Mouse (Mus musculus) stomach, embryonic 16.5 days (tissue): ENCODE data around the gene Ccdc146. TPM values are rescaled to one million over a fixed set of nuclear protein-coding genes. Genes with fewer than 3 reads are reported as not detected.

Source experiments
- ATAC-seq: fragments of 200-750 bp; cut with Nextera tagmentation; 2 replicates; pipeline ENCODE4 v1.8.0; 2017; ENCODE audit warnings: moderate number of reproducible peaks, moderate TSS enrichment; ENCODE audit not compliant: insufficient read depth, low FRiP score
- H3K27ac ChIP-seq: fragments of 300-500 bp; sonication (generic); 2 replicates; pipeline ENCODE4 v1.5.1; 2014; ENCODE audit warnings: low read length
- H3K27me3 ChIP-seq: fragments of 300-500 bp; sonication (generic); 2 replicates; pipeline ENCODE4 v1.6.1; 2014; ENCODE audit warnings: low read length, control low read depth, mixed read lengths; ENCODE audit not compliant: control insufficient read depth, insufficient read depth
- H3K36me3 ChIP-seq: fragments of 300-500 bp; sonication (generic); 2 replicates; pipeline ENCODE4 v1.6.1; 2014; ENCODE audit warnings: low read length; ENCODE audit not compliant: control insufficient read depth, insufficient read depth
- H3K4me1 ChIP-seq: fragments of 300-500 bp; sonication (generic); 2 replicates; pipeline ENCODE4 v1.6.1; 2014; ENCODE audit warnings: low read length, control low read depth, mixed read lengths; ENCODE audit not compliant: control insufficient read depth, insufficient read depth
- H3K4me2 ChIP-seq: fragments of 300-500 bp; sonication (generic); 2 replicates; pipeline ENCODE4 v1.6.1; 2014; ENCODE audit warnings: low read depth, low read length, mixed read lengths
- H3K4me3 ChIP-seq: fragments of 300-500 bp; sonication (generic); replicated peaks from 2 replicates; pipeline ENCODE4 v1.5.1; 2014; ENCODE audit warnings: mild to moderate bottlenecking, low read length
- H3K9ac ChIP-seq: fragments of 300-500 bp; sonication (generic); 2 replicates; pipeline ENCODE4 v1.6.1; 2014; ENCODE audit warnings: low read length
- H3K9me3 ChIP-seq: fragments of 300-500 bp; sonication (generic); replicated peaks from 2 replicates; pipeline ENCODE4 v1.6.1; 2016; ENCODE audit warnings: low read length, control low read depth; ENCODE audit not compliant: control insufficient read depth
- whole genome bisulfite sequencing: fragments of 180-500 bp; shearing (Covaris S2); extraction: QIAGEN DNeasy Blood & Tissue Kit; methylation state at CpG from one replicate; pipeline ENCODE4 v1.1.7; 2014; 5-methylcytosine and 5-hydroxymethylcytosine counted together
- polyA plus RNA-seq: library from polyadenylated mRNA; unstranded; fragments of >200 nt; fragmentation: Nextera tagmentation; extraction: Ambion mirVana; gene quantifications from 2 replicates; pipeline ENCODE4 v1.2.1, GENCODE M21; 2015

The Ccdc146 gene
- polyA plus RNA-seq, 1 experiment from 2014 or later, result 0.72 TPM

DNA sequence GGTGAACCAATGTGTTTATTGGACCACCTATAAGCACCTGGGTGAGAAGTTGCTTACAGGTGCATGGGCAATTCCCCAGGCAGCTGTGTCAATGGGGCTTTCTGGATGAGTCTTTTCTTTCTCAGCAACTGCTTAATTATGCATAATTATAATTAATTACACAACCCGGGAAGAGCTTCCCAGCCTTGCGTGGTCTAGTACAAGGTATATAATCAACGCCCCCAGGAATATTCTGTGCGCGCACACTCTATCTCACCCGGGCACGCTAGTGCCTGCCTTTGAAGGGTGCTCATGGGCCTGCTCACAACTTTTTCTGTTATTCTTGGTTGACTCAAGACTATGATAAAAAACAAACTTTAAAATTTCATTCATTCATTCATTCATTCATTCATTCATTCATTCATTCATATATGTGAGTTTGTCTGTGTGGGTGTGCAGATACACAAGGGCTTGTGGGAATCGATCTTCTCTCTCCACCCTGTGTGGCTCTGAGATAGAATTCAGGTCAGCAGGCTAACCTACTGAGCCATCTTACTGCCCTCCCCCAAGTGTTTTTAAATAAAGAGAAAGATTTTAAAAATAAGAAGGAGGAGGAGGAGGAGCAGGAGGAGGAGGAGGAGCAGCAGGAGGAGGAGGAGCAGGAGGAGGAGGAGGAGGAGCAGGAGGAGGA lies 160.0 kb downstream of the Ccdc146 start:
- Histone ChIP-seq H3K4me1 (no peaks in the 10 kb centered on the region), H3K36me3 (no peaks in the 10 kb centered on the region), H3K9me3 (no peaks in the 10 kb centered on the region), H3K9ac (no peak overlapping the region), H3K4me2 (no peak overlapping the region), H3K4me3 (no peak overlapping the region), H3K27ac (no peak overlapping the region), H3K27me3 (no peaks in the 10 kb centered on the region)
- WGBS, result 92% methylated on average over 8 of the region's 8 CpGs
- ATAC-seq, result no peak

- ATAC-seq, result no peak
- WGBS, result 55% methylated on average over 18 of the region's 18 CpGs
- H3K9me3 ChIP-seq, result no peaks in the 10 kb centered on the region
These were observed 161.0 kb downstream of the Ccdc146 start for GRCm38 (mm10) chr5:21263202-21264055.

GRCm38 (mm10) chr5:21261202-21261844 lies 163.2 kb downstream of the Ccdc146 start:
- Histone ChIP-seq H3K9ac (no peak overlapping the region), H3K4me3 (no peak overlapping the region), H3K27me3 (no peaks in the 10 kb centered on the region), H3K4me1 (no peaks in the 10 kb centered on the region), H3K4me2 (no peak overlapping the region), H3K27ac (no peak overlapping the region), H3K9me3 (no peaks in the 10 kb centered on the region), H3K36me3 (no peaks in the 10 kb centered on the region)
- ATAC-seq, result no peak
- 42% methylated on average over 6 of the region's 6 CpGs for WGBS

More at GRCm38 (mm10) chr5:21263202-21264055, 161.0 kb downstream of the Ccdc146 start:
- Histone ChIP-seq H3K27me3 (no peaks in the 10 kb centered on the region), H3K4me2 (no peak overlapping the region), H3K4me3 (no peak overlapping the region), H3K4me1 (no peaks in the 10 kb centered on the region), H3K36me3 (no peaks in the 10 kb centered on the region), H3K27ac (no peak overlapping the region), H3K9ac (no peak overlapping the region)

DNA sequence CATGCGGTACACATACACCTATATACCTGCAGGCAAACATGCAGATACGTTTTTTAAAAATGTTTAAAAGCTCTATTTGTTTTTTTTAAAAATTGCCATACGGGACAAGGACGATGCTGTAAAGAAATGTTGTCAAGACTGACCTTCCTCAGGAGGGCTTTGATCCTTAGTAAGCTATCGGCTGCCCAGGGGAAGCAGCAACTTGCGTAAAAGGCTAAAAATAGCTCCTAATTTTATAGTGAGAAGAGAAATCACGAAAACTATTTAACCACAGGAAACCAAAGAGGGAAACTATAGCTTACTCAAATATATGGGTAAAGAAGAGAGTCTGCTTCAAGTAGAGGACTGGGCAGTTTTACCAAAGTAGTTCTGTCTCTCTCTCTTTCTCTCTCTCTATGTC lies 163.7 kb downstream of the Ccdc146 start:
- Histone ChIP-seq H3K4me2 (no peak overlapping the region), H3K27ac (no peak overlapping the region), H3K4me1 (no peaks in the 10 kb centered on the region), H3K9ac (no peak overlapping the region), H3K4me3 (no peak overlapping the region), H3K9me3 (no peaks in the 10 kb centered on the region), H3K27me3 (no peaks in the 10 kb centered on the region), H3K36me3 (no peaks in the 10 kb centered on the region)
- ATAC-seq, result no peak
- WGBS, result 73% methylated on average over 7 of the region's 7 CpGs

GRCm38 (mm10) chr5:21257806-21258205 lies 166.7 kb downstream of the Ccdc146 start:
- no peak overlapping the region for H3K4me3 ChIP-seq
- H3K36me3 ChIP-seq, result no peaks in the 10 kb centered on the region
- H3K4me1 ChIP-seq, result no peaks in the 10 kb centered on the region
- whole genome bisulfite sequencing, result 69% methylated on average over 6 of the region's 6 CpGs
- H3K9ac ChIP-seq, result no peak overlapping the region
- H3K27ac ChIP-seq, result no peak overlapping the region
- no peak overlapping the region for H3K4me2 ChIP-seq
- H3K9me3 ChIP-seq, result no peaks in the 10 kb centered on the region
- H3K27me3 ChIP-seq, result no peaks in the 10 kb centered on the region
- ATAC-seq, result no peak

DNA sequence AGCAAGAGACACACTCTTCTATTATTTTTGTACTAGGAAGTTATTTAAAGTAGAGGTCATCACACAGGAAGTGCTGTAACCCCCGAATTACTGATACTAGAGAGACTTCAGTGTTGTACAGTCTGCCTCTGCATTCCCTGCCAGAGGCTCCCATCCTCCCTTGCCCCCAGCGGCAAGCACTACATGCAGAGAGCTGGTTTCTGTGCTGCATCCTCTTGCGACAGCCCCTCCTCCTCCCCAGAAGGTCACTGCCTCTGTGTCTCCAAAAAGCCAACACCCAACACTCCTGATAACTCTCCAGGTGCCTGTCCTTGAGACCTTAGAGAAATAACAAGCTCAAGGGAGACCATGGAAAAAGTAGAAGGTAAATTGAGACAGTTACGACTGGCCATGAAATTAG lies 167.4 kb downstream of the Ccdc146 start:
- no peak overlapping the region for H3K9ac ChIP-seq
- ATAC-seq, result no peak
- H3K27me3 ChIP-seq, result no peaks in the 10 kb centered on the region
- no peak overlapping the region for H3K4me2 ChIP-seq
- H3K9me3 ChIP-seq, result no peaks in the 10 kb centered on the region
- H3K4me1 ChIP-seq, result no peaks in the 10 kb centered on the region
- H3K27ac ChIP-seq, result no peak overlapping the region
- no peaks in the 10 kb centered on the region for H3K36me3 ChIP-seq
- 60% methylated on average over 4 of the region's 4 CpGs for WGBS
- no peak overlapping the region for H3K4me3 ChIP-seq

- H3K36me3 ChIP-seq, result no peaks in the 10 kb centered on the region
- ATAC-seq, result no peak
- no peak overlapping the region for H3K27ac ChIP-seq
- no peaks in the 10 kb centered on the region for H3K27me3 ChIP-seq
- no peaks in the 10 kb centered on the region for H3K4me1 ChIP-seq
- no peaks in the 10 kb centered on the region for H3K9me3 ChIP-seq
- no peak overlapping the region for H3K9ac ChIP-seq
- H3K4me2 ChIP-seq, result no peak overlapping the region
- 71% methylated on average over 5 of the region's 5 CpGs for WGBS
- no peak overlapping the region for H3K4me3 ChIP-seq
These were observed 168.8 kb downstream of the Ccdc146 start for GRCm38 (mm10) chr5:21255551-21256132.

GRCm38 (mm10) chr5:21254731-21255525 lies 169.5 kb downstream of the Ccdc146 start:
- no peak overlapping the region for H3K4me2 ChIP-seq
- no peaks in the 10 kb centered on the region for H3K36me3 ChIP-seq
- no peak overlapping the region for H3K4me3 ChIP-seq
- ATAC-seq, result no peak
- 86% methylated on average over 12 of the region's 12 CpGs for WGBS
- no peaks in the 10 kb centered on the region for H3K27me3 ChIP-seq
- no peak overlapping the region for H3K9ac ChIP-seq
- H3K27ac ChIP-seq, result no peak overlapping the region
- no peaks in the 10 kb centered on the region for H3K4me1 ChIP-seq
- H3K9me3 ChIP-seq, result no peaks in the 10 kb centered on the region
